Mouse (Mus musculus) gastrocnemius, adult 18-20 months (tissue): ENCODE data around the gene Dpy19l3. TPM values are rescaled to one million over a fixed set of nuclear protein-coding genes. Genes with fewer than 3 reads are reported as not detected.

ENCODE experiments used
- DNase-seq: peaks from one replicate; pipeline ENCODE4 v3.0.0; 2021; ENCODE audit warnings: low spot score
- total RNA-seq, 2 experiments: library from RNA; stranded (reverse); gene quantifications; 2 replicates each; pipeline ENCODE4 v1.2.3; 2021

Gene Dpy19l3
- total RNA-seq, 2 experiments from 2014 or later, result 5.8 to 6.8 TPM

DNA sequence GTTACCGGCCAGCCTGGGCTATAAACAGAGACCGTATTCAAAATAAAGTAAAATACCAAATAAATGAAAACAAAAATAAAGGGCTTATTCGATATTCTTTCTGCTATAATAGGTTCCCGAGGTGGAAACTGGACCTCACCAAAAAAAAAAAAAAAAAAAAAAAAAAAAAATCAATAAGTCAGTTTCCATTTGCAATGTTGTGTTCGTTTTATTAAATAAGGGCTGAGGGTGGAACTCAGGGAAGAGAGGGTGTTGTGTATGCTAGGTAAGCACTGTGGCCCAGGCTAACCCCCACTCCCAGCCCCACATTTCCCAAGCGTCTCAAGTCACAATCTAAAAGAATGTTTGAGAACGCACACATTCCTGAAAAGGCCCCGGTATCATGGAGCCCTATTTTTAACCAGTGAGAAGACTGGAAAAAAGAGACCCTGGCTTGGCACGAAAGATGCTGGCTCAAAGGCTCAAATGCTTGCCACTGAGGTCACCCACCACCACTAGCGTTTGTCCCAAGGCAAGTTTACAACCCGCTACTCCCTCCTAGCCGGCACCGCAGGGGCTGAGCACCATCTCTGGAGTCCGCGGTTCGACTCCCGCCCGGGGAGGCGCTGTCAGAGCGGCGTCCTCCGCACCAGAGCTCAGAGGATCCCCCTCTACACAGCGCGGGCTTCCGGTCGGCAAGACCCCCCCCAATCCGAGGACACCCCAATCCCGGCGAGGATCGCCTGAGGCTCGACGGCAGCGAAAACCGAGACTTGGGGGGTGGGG, 107.8 kb downstream of the Dpy19l3 start:
- no peak for DNase-seq

DNA sequence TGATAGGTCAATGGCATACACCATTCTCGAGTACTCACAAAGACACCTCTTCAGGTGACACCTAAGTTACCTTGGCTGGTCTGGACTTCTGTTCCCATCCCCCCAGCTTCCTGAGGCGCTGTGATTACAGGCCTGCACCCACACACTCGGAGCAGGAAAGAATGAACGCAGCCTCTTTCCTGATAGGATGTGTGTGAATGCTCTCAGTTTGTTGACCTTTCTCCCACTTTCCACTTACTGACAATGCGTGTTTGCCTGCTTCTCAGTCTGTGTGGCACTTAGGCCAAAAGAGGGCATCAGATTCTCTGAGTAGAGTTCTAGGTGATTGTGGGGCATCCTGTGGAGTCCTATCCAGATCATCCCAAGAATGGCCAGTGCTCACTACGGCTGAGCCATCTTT, 114.2 kb downstream of the Dpy19l3 start:
- no peak for DNase-seq

DNA sequence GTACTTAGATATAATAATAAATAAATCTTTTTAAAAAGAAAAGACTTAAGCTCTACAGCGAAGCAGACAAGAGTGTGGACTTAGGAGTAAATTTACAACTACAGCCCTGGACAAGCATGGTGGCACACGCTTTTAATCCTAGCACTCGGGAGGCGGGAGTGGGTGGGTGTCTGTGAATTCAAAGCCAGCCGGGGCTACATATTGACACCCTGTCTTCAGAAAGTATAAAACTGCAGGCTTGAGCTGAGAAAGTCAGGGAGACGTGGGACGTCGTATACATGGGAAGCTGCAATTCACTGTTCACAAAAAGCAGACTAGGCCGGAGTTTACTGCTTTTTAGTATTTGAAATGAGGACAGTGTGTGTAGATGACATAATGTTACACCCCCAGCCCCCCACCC, 117.4 kb downstream of the Dpy19l3 start:
- DNase-seq, result no peak

DNA sequence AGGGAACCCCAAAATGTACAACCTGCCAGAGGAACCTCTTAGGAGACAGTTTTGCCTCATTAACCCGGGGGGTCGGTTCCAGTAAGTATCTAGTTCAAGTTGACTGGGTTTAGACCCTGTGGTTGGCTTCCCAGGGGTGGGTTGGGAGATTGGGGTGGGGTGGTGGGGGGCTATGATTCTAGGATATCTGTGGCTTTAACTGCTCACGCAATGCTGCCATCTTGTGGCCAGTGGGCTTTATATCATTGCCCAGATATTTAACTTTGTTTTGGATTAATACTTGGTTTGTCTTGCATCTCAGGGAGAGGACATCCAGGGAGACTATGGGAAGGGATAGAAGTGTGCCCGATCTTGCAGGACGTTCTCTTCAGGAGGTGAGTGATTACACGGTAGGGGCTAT, 118.0 kb downstream of the Dpy19l3 start:
- no peak for DNase-seq

Other genes starting within 250 kb of the Dpy19l3 start
- not detected for gene Tdrd12, start 216.7 kb downstream of the Dpy19l3 start, total RNA-seq
- gene Nudt19, start 198.2 kb downstream of the Dpy19l3 start, total RNA-seq, result 10 to 100 TPM; 47.9 to 52.6 TPM
- under 1 TPM in 1 of 2 experiments, not detected in 1; 0.11 TPM for gene Rgs9bp, start 168.9 kb downstream of the Dpy19l3 start, total RNA-seq
- 10 to 100 TPM; 12.3 to 15.5 TPM for gene Ankrd27, start 168.2 kb downstream of the Dpy19l3 start, total RNA-seq
- gene Pdcd5, start 106.9 kb downstream of the Dpy19l3 start, total RNA-seq, result 100 to 1,000 TPM; 148 to 149 TPM
- 10 to 100 TPM; 14.8 to 20.3 TPM for gene Zfp507, start 48.5 kb upstream of the Dpy19l3 start, total RNA-seq